Mouse (Mus musculus) heart, embryonic 15.5 days (tissue): ENCODE measurements around the gene Pemt. TPM values are rescaled to one million over a fixed set of nuclear protein-coding genes. Genes with fewer than 3 reads are reported as not detected.

Source experiments
- ATAC-seq: fragments of 200-750 bp; cut with Nextera tagmentation; replicated peaks from 2 replicates; pipeline ENCODE4 v1.8.0; 2017; ENCODE audit warnings: low read depth, moderate TSS enrichment; ENCODE audit not compliant: insufficient number of reproducible peaks, insufficient read depth, low FRiP score
- H3K27ac ChIP-seq: fragments of 300-500 bp; sonication (generic); 2 replicates; pipeline ENCODE4 v1.5.1; 2015; ENCODE audit warnings: mild to moderate bottlenecking, inconsistent platforms
- H3K27me3 ChIP-seq: fragments of 300-500 bp; sonication (generic); 2 replicates; pipeline ENCODE4 v1.6.1; 2015; ENCODE audit warnings: inconsistent platforms
- H3K36me3 ChIP-seq: fragments of 300-500 bp; sonication (generic); 2 replicates; pipeline ENCODE4 v1.6.1; 2015; ENCODE audit warnings: mild to moderate bottlenecking, inconsistent platforms
- H3K4me1 ChIP-seq: fragments of 300-500 bp; sonication (generic); replicated peaks from 2 replicates; pipeline ENCODE4 v1.6.1; 2015; ENCODE audit warnings: inconsistent platforms
- H3K4me2 ChIP-seq: fragments of 300-500 bp; sonication (generic); 2 replicates; pipeline ENCODE4 v1.6.1; 2015; ENCODE audit warnings: inconsistent platforms, mild to moderate bottlenecking, moderate library complexity
- H3K4me3 ChIP-seq: fragments of 300-500 bp; sonication (generic); 2 replicates; pipeline ENCODE4 v1.5.1; 2015; ENCODE audit warnings: mild to moderate bottlenecking, inconsistent platforms
- H3K9ac ChIP-seq: fragments of 300-500 bp; sonication (generic); 2 replicates; pipeline ENCODE4 v1.6.1; 2015; ENCODE audit warnings: mild to moderate bottlenecking, inconsistent platforms
- H3K9me3 ChIP-seq: fragments of 300-500 bp; sonication (generic); replicated peaks from 2 replicates; pipeline ENCODE4 v1.6.1; 2016; ENCODE audit warnings: inconsistent platforms
- WGBS: fragments of 180-500 bp; shearing (Covaris S2); methylation state at CpG from one replicate; pipeline ENCODE4 v1.1.7; 2015; ENCODE audit warnings: mixed read lengths; 5-methylcytosine and 5-hydroxymethylcytosine counted together
- polyA plus RNA-seq: library from polyadenylated mRNA; unstranded; fragments of >200 nt; fragmentation: Nextera tagmentation; extraction: Ambion mirVana; gene quantifications from 2 replicates; pipeline ENCODE4 v1.2.1, GENCODE M21; 2015

The Pemt gene
- polyA plus RNA-seq, 1 experiment from 2014 or later: 7.3 TPM

- peak; percentile 86 for ATAC-seq
- Histone ChIP-seq H3K9me3 (no peaks in the 10 kb centered on the region), H3K4me3 (peak within 1 kb of the TSS; percentile 55), H3K27me3 (no peaks in the 10 kb centered on the region), H3K4me1 (peaks cover 60% of the 10 kb centered on the region), H3K9ac (peak within 1 kb of the TSS; percentile 67), H3K4me2 (peak within 1 kb of the TSS; percentile 96), H3K36me3 (peaks cover 4% of the 10 kb centered on the region; the same call in 1 of the 2 replicates), H3K27ac (peak within 1 kb of the TSS; percentile 81)
- WGBS: 0% methylated on average over 28 of the region's 28 CpGs
Measured at GRCm38 (mm10) chr11:59964818-59965217, 81.5 kb downstream of the Pemt start, which contains the start of gene Rasd1. Rasd1 (minus strand) TSS chr11:59964944.

GRCm38 (mm10) chr11:59964163-59964758, 82.0 kb downstream of the Pemt start:
- 2% methylated on average over 33 of the region's 33 CpGs for WGBS
- Histone ChIP-seq H3K27me3 (no peaks in the 10 kb centered on the region), H3K27ac (peak overlapping the region; percentile 81), H3K4me2 (peak overlapping the region; percentile 96), H3K9me3 (no peaks in the 10 kb centered on the region), H3K4me1 (peaks cover 65% of the 10 kb centered on the region), H3K4me3 (peak overlapping the region; percentile 55), H3K9ac (peak overlapping the region; percentile 67), H3K36me3 (peaks cover 4% of the 10 kb centered on the region; the same call in 1 of the 2 replicates)
- no peak for ATAC-seq

GRCm38 (mm10) chr11:59963364-59964162, 82.7 kb downstream of the Pemt start:
- peaks cover 72% of the 10 kb centered on the region for H3K4me1 ChIP-seq
- no peak for ATAC-seq
- 7% methylated on average over 34 of the region's 34 CpGs for WGBS
- H3K9me3 ChIP-seq: no peaks in the 10 kb centered on the region
- H3K4me2 ChIP-seq: peak overlapping the region; percentile 96
- peaks cover 4% of the 10 kb centered on the region; the same call in 1 of the 2 replicates for H3K36me3 ChIP-seq
- peak overlapping the region; percentile 55 for H3K4me3 ChIP-seq
- peak overlapping the region; percentile 48; the same call in 1 of the 2 replicates for H3K27ac ChIP-seq
- H3K27me3 ChIP-seq: no peaks in the 10 kb centered on the region
- peak overlapping the region; percentile 67 for H3K9ac ChIP-seq

- no peak overlapping the region for H3K4me3 ChIP-seq
- H3K9ac ChIP-seq: no peak overlapping the region
- peaks cover 72% of the 10 kb centered on the region for H3K4me1 ChIP-seq
- H3K27ac ChIP-seq: peak overlapping the region; percentile 27
- peak overlapping the region; percentile 96; the same call in 1 of the 2 replicates for H3K4me2 ChIP-seq
- WGBS: 67% methylated on average over 3 of the region's 3 CpGs
- H3K36me3 ChIP-seq: peaks cover 4% of the 10 kb centered on the region; the same call in 1 of the 2 replicates
- no peaks in the 10 kb centered on the region for H3K9me3 ChIP-seq
- ATAC-seq: no peak
- no peaks in the 10 kb centered on the region for H3K27me3 ChIP-seq
Measured at GRCm38 (mm10) chr11:59962590-59962989, 83.7 kb downstream of the Pemt start.

DNA sequence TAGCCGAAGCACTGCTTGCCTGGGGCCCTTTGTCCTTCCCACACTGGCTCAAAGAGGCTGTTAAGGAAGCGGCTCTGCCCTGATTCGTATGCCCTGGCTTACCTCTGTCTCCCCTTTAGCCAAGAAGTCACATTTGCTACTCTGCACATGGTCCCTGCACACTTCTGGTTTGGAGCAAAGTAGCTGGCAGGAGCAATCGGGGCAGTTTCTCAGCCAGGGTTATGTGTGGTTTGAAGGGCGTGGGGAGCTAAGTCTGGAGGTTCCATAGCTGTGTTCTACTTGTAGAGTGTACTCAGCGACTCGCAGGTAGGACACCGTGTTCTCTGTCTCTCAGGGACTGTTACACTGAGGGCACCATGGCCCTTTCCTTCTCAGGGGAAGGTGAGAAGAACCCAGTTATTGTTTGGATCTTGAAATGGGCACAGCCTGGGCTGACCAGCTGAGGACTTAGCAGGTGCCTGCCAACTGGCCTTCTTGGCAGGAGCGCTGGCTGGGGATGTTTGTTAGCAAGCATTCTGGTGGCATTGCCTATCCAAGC, 84.9 kb downstream of the Pemt start:
- peak overlapping the region; percentile 92 for H3K27ac ChIP-seq
- H3K4me2 ChIP-seq: peak overlapping the region; percentile 34
- no peak overlapping the region for H3K9ac ChIP-seq
- WGBS: 57% methylated on average over 9 of the region's 9 CpGs
- ATAC-seq: no peak
- no peaks in the 10 kb centered on the region for H3K9me3 ChIP-seq
- H3K36me3 ChIP-seq: peaks cover 4% of the 10 kb centered on the region; the same call in 1 of the 2 replicates
- H3K27me3 ChIP-seq: no peaks in the 10 kb centered on the region
- peaks cover 70% of the 10 kb centered on the region for H3K4me1 ChIP-seq
- no peak overlapping the region for H3K4me3 ChIP-seq

GRCm38 (mm10) chr11:59960476-59961337, 85.6 kb downstream of the Pemt start:
- WGBS: 53% methylated on average over 20 of the region's 20 CpGs
- Histone ChIP-seq H3K9me3 (no peaks in the 10 kb centered on the region), H3K27ac (peak overlapping the region; percentile 92), H3K4me3 (no peak overlapping the region), H3K4me2 (peak overlapping the region; percentile 34), H3K9ac (no peak overlapping the region), H3K36me3 (peaks cover 4% of the 10 kb centered on the region; the same call in 1 of the 2 replicates), H3K4me1 (peaks cover 63% of the 10 kb centered on the region), H3K27me3 (no peaks in the 10 kb centered on the region)
- no peak for ATAC-seq

GRCm38 (mm10) chr11:59959453-59959852, 86.8 kb downstream of the Pemt start:
- H3K4me1 ChIP-seq: peaks cover 57% of the 10 kb centered on the region
- ATAC-seq: no peak
- peak overlapping the region; percentile 92 for H3K27ac ChIP-seq
- peaks cover 4% of the 10 kb centered on the region; the same call in 1 of the 2 replicates for H3K36me3 ChIP-seq
- no peak overlapping the region for H3K4me3 ChIP-seq
- peak overlapping the region; percentile 11; the same call in 1 of the 2 replicates for H3K9ac ChIP-seq
- 47% methylated on average over 4 of the region's 4 CpGs for WGBS
- H3K27me3 ChIP-seq: no peaks in the 10 kb centered on the region
- no peak overlapping the region for H3K4me2 ChIP-seq
- H3K9me3 ChIP-seq: no peaks in the 10 kb centered on the region

DNA sequence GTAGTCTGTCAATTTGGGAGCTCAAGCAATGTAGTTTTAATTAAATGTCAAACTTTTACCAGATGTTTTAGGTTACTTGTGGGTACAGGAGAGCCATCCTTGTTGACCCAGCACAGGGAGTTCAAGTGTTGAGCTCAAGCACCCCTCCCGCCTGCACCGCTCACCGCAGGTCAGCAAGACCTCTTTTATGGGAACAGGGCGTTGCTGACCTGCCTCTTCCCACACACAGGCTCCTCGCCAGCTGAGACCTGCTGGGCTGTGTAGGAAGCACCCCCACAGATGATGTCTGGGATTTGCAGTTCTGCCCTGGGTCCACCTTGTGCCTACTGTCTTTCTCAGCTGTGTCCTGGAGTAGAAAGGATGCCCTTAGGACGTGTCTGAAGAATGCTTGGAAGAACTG, 89.5 kb downstream of the Pemt start:
- Histone ChIP-seq H3K4me2 (no peak overlapping the region), H3K9ac (no peak overlapping the region), H3K4me1 (peaks cover 32% of the 10 kb centered on the region), H3K4me3 (no peak overlapping the region), H3K9me3 (no peaks in the 10 kb centered on the region), H3K36me3 (peaks cover 4% of the 10 kb centered on the region; the same call in 1 of the 2 replicates), H3K27me3 (no peaks in the 10 kb centered on the region), H3K27ac (no peak overlapping the region)
- no peak for ATAC-seq
- 73% methylated on average over 6 of the region's 6 CpGs for WGBS

- Histone ChIP-seq H3K27me3 (no peaks in the 10 kb centered on the region), H3K4me3 (no peak overlapping the region), H3K4me2 (no peak overlapping the region), H3K9ac (no peak overlapping the region), H3K4me1 (peaks cover 13% of the 10 kb centered on the region), H3K9me3 (no peaks in the 10 kb centered on the region), H3K27ac (no peak overlapping the region), H3K36me3 (no peaks in the 10 kb centered on the region)
- ATAC-seq: no peak
- WGBS: 87% methylated on average over 14 of the region's 14 CpGs
Measured at GRCm38 (mm10) chr11:59952892-59953291, 93.4 kb downstream of the Pemt start.

GRCm38 (mm10) chr11:59948401-59948767, 97.9 kb downstream of the Pemt start:
- Histone ChIP-seq H3K4me2 (peak overlapping the region; percentile 79), H3K4me1 (peaks cover 22% of the 10 kb centered on the region), H3K27ac (peak overlapping the region; percentile 78), H3K9ac (peak overlapping the region; percentile 97), H3K4me3 (peak overlapping the region; percentile 74), H3K27me3 (no peaks in the 10 kb centered on the region), H3K36me3 (no peaks in the 10 kb centered on the region), H3K9me3 (no peaks in the 10 kb centered on the region)
- 2% methylated on average over 16 of the region's 16 CpGs for WGBS
- ATAC-seq: 0 out of 2 replicates have a peak, but pooled peaks have one; percentile 45
